Mouse (Mus musculus) liver, adult 2 months (tissue): ENCODE results near the gene Bckdhb.

Experiments
- CTCF ChIP-seq: fragments of 200-500 bp; IDR thresholded peaks from 2 replicates; pipeline ENCODE4 v1.5.1; 2011; ENCODE audit warnings: low read depth, low read length, control low read depth
- POLR2A ChIP-seq: fragments of 200-500 bp; IDR thresholded peaks from 2 replicates; pipeline ENCODE4 v1.6.1; 2011; ENCODE audit warnings: low read length, control low read depth; ENCODE audit not compliant: insufficient read depth; ENCODE audit errors: extremely low read depth

- TF ChIP-seq CTCF = no peak
- TF ChIP-seq POLR2A = no peak
Measured at GRCm38 (mm10) chr9:84070247-84070646, 145.3 kb downstream of the Bckdhb start.
